Mouse (Mus musculus): Measurements from ENCODE around the gene Bcas3. TPM values are rescaled to one million over a fixed set of nuclear protein-coding genes. Genes with fewer than 3 reads are reported as not detected.

The Bcas3 gene
- polyA plus RNA-seq, 1 experiment from 2014 or later: 28.0 TPM

GRCm38 (mm10) chr11:85734317-85735211 lies 381.6 kb downstream of the Bcas3 start:
- 59% methylated on average over 7 of the region's 7 CpGs for WGBS
- Histone ChIP-seq H3K4me1 (ENCODE audit: control insufficient read depth, insufficient read depth, low read length) (peaks cover 19% of the 10 kb centered on the region), H3K4me2 (ENCODE audit: low read depth, low read length) (no peak overlapping the region), H3K4me3 (ENCODE audit: low read depth, low read length) (no peak overlapping the region), H3K9ac (ENCODE audit: low read depth, low read length) (no peak overlapping the region), H3K9me3 (ENCODE audit: control insufficient read depth, low read length) (no peaks in the 10 kb centered on the region), H3K27ac (replicated peaks; ENCODE audit: low read depth, low read length) (no peak overlapping the region), H3K36me3 (ENCODE audit: control insufficient read depth, insufficient read depth, low read length) (no peaks in the 10 kb centered on the region), H3K27me3 (replicated peaks; ENCODE audit: control insufficient read depth, insufficient read depth, low read length) (peaks cover 8% of the 10 kb centered on the region; the same call in 1 of the 2 replicates)
- ATAC-seq (ENCODE audit: low read depth): no peak
- no peak for DNase-seq (ENCODE audit: low spot score)

- H3K9me3 ChIP-seq (ENCODE audit: control insufficient read depth, low read length): no peaks in the 10 kb centered on the region
- no peaks in the 10 kb centered on the region for H3K36me3 ChIP-seq (ENCODE audit: control insufficient read depth, insufficient read depth, low read length)
- no peak for ATAC-seq (ENCODE audit: low read depth)
- no peak for DNase-seq (ENCODE audit: low spot score)
- 23% methylated on average over 9 of the region's 9 CpGs for WGBS
- peaks cover 31% of the 10 kb centered on the region for H3K4me1 ChIP-seq (ENCODE audit: control insufficient read depth, insufficient read depth, low read length)
- no peak overlapping the region for H3K4me3 ChIP-seq (ENCODE audit: low read depth, low read length)
- H3K9ac ChIP-seq (ENCODE audit: low read depth, low read length): no peak overlapping the region
- peaks cover 4% of the 10 kb centered on the region; the same call in 1 of the 2 replicates for H3K27me3 ChIP-seq (replicated peaks; ENCODE audit: control insufficient read depth, insufficient read depth, low read length)
- peak overlapping the region; percentile 39; the same call in 1 of the 2 replicates for H3K27ac ChIP-seq (replicated peaks; ENCODE audit: low read depth, low read length)
- H3K4me2 ChIP-seq (ENCODE audit: low read depth, low read length): no peak overlapping the region; the same call in 1 of the 2 replicates
Observed at GRCm38 (mm10) chr11:85737227-85737626, 384.3 kb downstream of the Bcas3 start.

GRCm38 (mm10) chr11:85737893-85738292 lies 384.9 kb downstream of the Bcas3 start:
- peak overlapping the region; percentile 33; the same call in 1 of the 2 replicates for H3K27ac ChIP-seq (replicated peaks; ENCODE audit: low read depth, low read length)
- peaks cover 27% of the 10 kb centered on the region for H3K4me1 ChIP-seq (ENCODE audit: control insufficient read depth, insufficient read depth, low read length)

GRCm38 (mm10) chr11:85738585-85738984 lies 385.6 kb downstream of the Bcas3 start:
- no peak overlapping the region for H3K9ac ChIP-seq (ENCODE audit: low read depth, low read length)
- peaks cover 4% of the 10 kb centered on the region; the same call in 1 of the 2 replicates for H3K27me3 ChIP-seq (replicated peaks; ENCODE audit: control insufficient read depth, insufficient read depth, low read length)
- no peaks in the 10 kb centered on the region for H3K36me3 ChIP-seq (ENCODE audit: control insufficient read depth, insufficient read depth, low read length)
- WGBS: 42% methylated on average over 5 of the region's 5 CpGs
- peaks cover 31% of the 10 kb centered on the region for H3K4me1 ChIP-seq (ENCODE audit: control insufficient read depth, insufficient read depth, low read length)
- no peak for DNase-seq (ENCODE audit: low spot score)
- peak overlapping the region; percentile 2 for H3K27ac ChIP-seq (replicated peaks; ENCODE audit: low read depth, low read length)
- no peak overlapping the region for H3K4me3 ChIP-seq (ENCODE audit: low read depth, low read length)
- no peaks in the 10 kb centered on the region for H3K9me3 ChIP-seq (ENCODE audit: control insufficient read depth, low read length)
- ATAC-seq (ENCODE audit: low read depth): no peak
- no peak overlapping the region for H3K4me2 ChIP-seq (ENCODE audit: low read depth, low read length)

More at GRCm38 (mm10) chr11:85737893-85738292, 384.9 kb downstream of the Bcas3 start:
- ATAC-seq (ENCODE audit: low read depth) (no peak), DNase-seq (ENCODE audit: low spot score) (no peak)
- Histone ChIP-seq H3K9me3 (ENCODE audit: control insufficient read depth, low read length) (no peaks in the 10 kb centered on the region), H3K36me3 (ENCODE audit: control insufficient read depth, insufficient read depth, low read length) (no peaks in the 10 kb centered on the region), H3K9ac (ENCODE audit: low read depth, low read length) (0 out of 2 replicates have a peak overlapping the region, but pooled peaks have one; percentile 14), H3K4me3 (ENCODE audit: low read depth, low read length) (no peak overlapping the region), H3K4me2 (ENCODE audit: low read depth, low read length) (no peak overlapping the region), H3K27me3 (replicated peaks; ENCODE audit: control insufficient read depth, insufficient read depth, low read length) (peaks cover 4% of the 10 kb centered on the region; the same call in 1 of the 2 replicates)
- WGBS: 35% methylated on average over 3 of the region's 3 CpGs

GRCm38 (mm10) chr11:85739266-85739977 lies 386.5 kb downstream of the Bcas3 start:
- no peak overlapping the region for H3K9ac ChIP-seq (ENCODE audit: low read depth, low read length)
- peak; percentile 80; the same call in 1 of the 2 replicates for ATAC-seq (ENCODE audit: low read depth)
- H3K36me3 ChIP-seq (ENCODE audit: control insufficient read depth, insufficient read depth, low read length): no peaks in the 10 kb centered on the region
- H3K27me3 ChIP-seq (replicated peaks; ENCODE audit: control insufficient read depth, insufficient read depth, low read length): no peaks in the 10 kb centered on the region
- no peak overlapping the region for H3K4me2 ChIP-seq (ENCODE audit: low read depth, low read length)
- H3K4me3 ChIP-seq (ENCODE audit: low read depth, low read length): no peak overlapping the region
- DNase-seq (ENCODE audit: low spot score): peak; percentile 81
- WGBS: 39% methylated on average over 6 of the region's 6 CpGs
- H3K4me1 ChIP-seq (ENCODE audit: control insufficient read depth, insufficient read depth, low read length): peaks cover 31% of the 10 kb centered on the region
- peak overlapping the region; percentile 2 for H3K27ac ChIP-seq (replicated peaks; ENCODE audit: low read depth, low read length)
- H3K9me3 ChIP-seq (ENCODE audit: control insufficient read depth, low read length): no peaks in the 10 kb centered on the region

GRCm38 (mm10) chr11:85746373-85746772 lies 393.4 kb downstream of the Bcas3 start:
- ATAC-seq (ENCODE audit: low read depth) (no peak), DNase-seq (ENCODE audit: low spot score) (no peak)
- WGBS: 39% methylated on average over 5 of the region's 7 CpGs
- no peaks in the 10 kb centered on the region for H3K9me3 ChIP-seq (ENCODE audit: control insufficient read depth, low read length)
- no peak overlapping the region for H3K4me3 ChIP-seq (ENCODE audit: low read depth, low read length)
- H3K4me2 ChIP-seq (ENCODE audit: low read depth, low read length): no peak overlapping the region
- no peak overlapping the region for H3K27ac ChIP-seq (replicated peaks; ENCODE audit: low read depth, low read length)
- no peak overlapping the region for H3K9ac ChIP-seq (ENCODE audit: low read depth, low read length)
- peaks cover 7% of the 10 kb centered on the region; the same call in 1 of the 2 replicates for H3K4me1 ChIP-seq (ENCODE audit: control insufficient read depth, insufficient read depth, low read length)
- H3K36me3 ChIP-seq (ENCODE audit: control insufficient read depth, insufficient read depth, low read length): no peaks in the 10 kb centered on the region
- H3K27me3 ChIP-seq (replicated peaks; ENCODE audit: control insufficient read depth, insufficient read depth, low read length): no peaks in the 10 kb centered on the region

GRCm38 (mm10) chr11:85748891-85749290 lies 395.9 kb downstream of the Bcas3 start:
- Histone ChIP-seq H3K27me3 (replicated peaks; ENCODE audit: control insufficient read depth, insufficient read depth, low read length) (no peaks in the 10 kb centered on the region), H3K4me3 (ENCODE audit: low read depth, low read length) (no peak overlapping the region), H3K4me1 (ENCODE audit: control insufficient read depth, insufficient read depth, low read length) (peaks cover 3% of the 10 kb centered on the region; the same call in 1 of the 2 replicates), H3K9me3 (ENCODE audit: control insufficient read depth, low read length) (no peaks in the 10 kb centered on the region), H3K4me2 (ENCODE audit: low read depth, low read length) (no peak overlapping the region), H3K9ac (ENCODE audit: low read depth, low read length) (no peak overlapping the region), H3K27ac (replicated peaks; ENCODE audit: low read depth, low read length) (no peak overlapping the region), H3K36me3 (ENCODE audit: control insufficient read depth, insufficient read depth, low read length) (no peaks in the 10 kb centered on the region)
- no peak for DNase-seq (ENCODE audit: low spot score)
- no peak for ATAC-seq (ENCODE audit: low read depth)
- 92% methylated on average over 2 of the region's 2 CpGs for WGBS

- no peak for DNase-seq (ENCODE audit: low spot score)
- Histone ChIP-seq H3K9me3 (ENCODE audit: control insufficient read depth, low read length) (no peaks in the 10 kb centered on the region), H3K9ac (ENCODE audit: low read depth, low read length) (no peak overlapping the region), H3K4me2 (ENCODE audit: low read depth, low read length) (no peak overlapping the region), H3K4me1 (ENCODE audit: control insufficient read depth, insufficient read depth, low read length) (peaks cover under 1% of the 10 kb centered on the region; the same call in 1 of the 2 replicates), H3K36me3 (ENCODE audit: control insufficient read depth, insufficient read depth, low read length) (no peaks in the 10 kb centered on the region), H3K27me3 (replicated peaks; ENCODE audit: control insufficient read depth, insufficient read depth, low read length) (no peaks in the 10 kb centered on the region), H3K4me3 (ENCODE audit: low read depth, low read length) (no peak overlapping the region), H3K27ac (replicated peaks; ENCODE audit: low read depth, low read length) (no peak overlapping the region)
- ATAC-seq (ENCODE audit: low read depth): no peak
- WGBS: 35% methylated on average over 11 of the region's 11 CpGs
Observed at GRCm38 (mm10) chr11:85751171-85751570, 398.2 kb downstream of the Bcas3 start.
